Mouse (Mus musculus) lung, postnatal 0 days (tissue): ENCODE measurements around the gene Fbln1. TPM values are rescaled to one million over a fixed set of nuclear protein-coding genes. Genes with fewer than 3 reads are reported as not detected.
"Not testable (repeated sequence)": the region's sequence is repeated elsewhere in the genome, so short reads cannot be mapped to it uniquely, and the experiment has no call there.

ENCODE experiments used
- ATAC-seq: fragments of 200-750 bp; cut with Nextera tagmentation; 2 replicates; pipeline ENCODE4 v1.8.0; 2017; ENCODE audit warnings: moderate library complexity
- DNase-seq: peaks from one replicate; pipeline ENCODE4 v3.0.0-alpha.2; 2016; ENCODE audit warnings: low spot score
- H3K27ac ChIP-seq: fragments of 300-500 bp; sonication (generic); 2 replicates; pipeline ENCODE4 v1.5.1; 2014; ENCODE audit warnings: antibody characterized with exemption, mild to moderate bottlenecking, low read length, mixed read lengths
- H3K27me3 ChIP-seq: fragments of 300-500 bp; sonication (generic); replicated peaks from 2 replicates; pipeline ENCODE4 v1.6.1; 2014; ENCODE audit warnings: low read length, mixed read lengths; ENCODE audit not compliant: insufficient read depth
- H3K36me3 ChIP-seq: fragments of 300-500 bp; sonication (generic); 2 replicates; pipeline ENCODE4 v1.6.1; 2014; ENCODE audit warnings: low read length, mixed read lengths; ENCODE audit not compliant: insufficient read depth
- H3K4me1 ChIP-seq: fragments of 300-500 bp; sonication (generic); 2 replicates; pipeline ENCODE4 v1.6.1; 2014; ENCODE audit warnings: antibody characterized with exemption, low read depth, low read length, mixed read lengths; ENCODE audit not compliant: insufficient read depth
- H3K4me2 ChIP-seq: fragments of 300-500 bp; sonication (generic); replicated peaks from 2 replicates; pipeline ENCODE4 v1.6.1; 2014; ENCODE audit warnings: low read depth, mild to moderate bottlenecking, low read length, moderate library complexity, mixed read lengths
- H3K4me3 ChIP-seq: fragments of 300-500 bp; sonication (generic); 2 replicates; pipeline ENCODE4 v1.5.1; 2014; ENCODE audit warnings: low read depth, low read length
- H3K9ac ChIP-seq: fragments of 300-500 bp; sonication (generic); replicated peaks from 2 replicates; pipeline ENCODE4 v1.6.1; 2014; ENCODE audit warnings: low read depth, mild to moderate bottlenecking
- H3K9me3 ChIP-seq: fragments of 300-500 bp; sonication (generic); 2 replicates; pipeline ENCODE4 v1.6.1; 2016; ENCODE audit warnings: low read length, mixed read lengths
- CTCF ChIP-seq: IDR thresholded peaks from 2 replicates; pipeline ENCODE4 v1.5.1; 2016; ENCODE audit warnings: antibody characterized with exemption, mild to moderate bottlenecking
- EP300 ChIP-seq: IDR thresholded peaks from 2 replicates; pipeline ENCODE4 v1.6.1; 2016; ENCODE audit warnings: antibody characterized with exemption, mild to moderate bottlenecking, control low read depth
- WGBS: fragments of 180-500 bp; shearing (Covaris S2); extraction: QIAGEN DNeasy Blood & Tissue Kit; methylation state at CpG from one replicate; pipeline ENCODE4 v1.1.7; 2014; 5-methylcytosine and 5-hydroxymethylcytosine counted together
- polyA plus RNA-seq: library from polyadenylated mRNA; unstranded; fragments of >200 nt; fragmentation: Nextera tagmentation; extraction: Ambion mirVana; gene quantifications from 2 replicates; pipeline ENCODE4 v1.2.1, GENCODE M21; 2015

The Fbln1 gene
- polyA plus RNA-seq, 1 experiment from 2014 or later, result 45.7 TPM

- no peak overlapping the region for H3K4me3 ChIP-seq
- H3K9me3 ChIP-seq, result no peaks in the 10 kb centered on the region
- TF ChIP-seq CTCF (no peak), EP300 (no peak)
- H3K27me3 ChIP-seq, result no peaks in the 10 kb centered on the region
- no peak overlapping the region for H3K27ac ChIP-seq
- DNase-seq, result no peak
- no peak overlapping the region for H3K4me2 ChIP-seq
- ATAC-seq, result no peak
- 73% methylated on average over 6 of the region's 6 CpGs for WGBS
- H3K4me1 ChIP-seq, result no peaks in the 10 kb centered on the region
- no peak overlapping the region for H3K9ac ChIP-seq
- no peaks in the 10 kb centered on the region for H3K36me3 ChIP-seq
Measured at GRCm38 (mm10) chr15:85330024-85330423, 124.3 kb downstream of the Fbln1 start.

- not testable (repeated sequence) for DNase-seq, H3K27ac ChIP-seq, H3K36me3 ChIP-seq, H3K4me2 ChIP-seq, H3K4me1 ChIP-seq, H3K27me3 ChIP-seq, H3K4me3 ChIP-seq, H3K9me3 ChIP-seq, ATAC-seq, H3K9ac ChIP-seq
- WGBS, result 89% methylated on average over 6 of the region's 6 CpGs
Measured at GRCm38 (mm10) chr15:85333511-85333910, 127.8 kb downstream of the Fbln1 start.

GRCm38 (mm10) chr15:85334234-85334633, 128.5 kb downstream of the Fbln1 start:
- no peak overlapping the region for H3K4me3 ChIP-seq
- DNase-seq (no peak), ATAC-seq (no peak)
- no peak overlapping the region for H3K27ac ChIP-seq
- H3K4me2 ChIP-seq, result no peak overlapping the region
- H3K36me3 ChIP-seq, result no peaks in the 10 kb centered on the region
- no peak for TF ChIP-seq CTCF
- no peak for TF ChIP-seq EP300
- no peaks in the 10 kb centered on the region for H3K9me3 ChIP-seq
- no peaks in the 10 kb centered on the region for H3K4me1 ChIP-seq
- WGBS, result 40% methylated on average over 3 of the region's 3 CpGs
- H3K27me3 ChIP-seq, result no peaks in the 10 kb centered on the region
- no peak overlapping the region for H3K9ac ChIP-seq

- ATAC-seq (0 out of 2 replicates have a peak, but pooled peaks have one; percentile 2), DNase-seq (no peak)
- Histone ChIP-seq H3K36me3 (no peaks in the 10 kb centered on the region), H3K4me1 (no peaks in the 10 kb centered on the region), H3K4me2 (peak within 1 kb of the TSS; percentile 73), H3K27ac (peak within 1 kb of the TSS; percentile 97), H3K9ac (peak within 1 kb of the TSS; percentile 86), H3K4me3 (peak within 1 kb of the TSS; percentile 94), H3K27me3 (no peaks in the 10 kb centered on the region), H3K9me3 (no peaks in the 10 kb centered on the region)
- 25% methylated on average over 7 of the region's 19 CpGs for WGBS
- TF ChIP-seq EP300 (no peak), CTCF (no peak)
Measured at GRCm38 (mm10) chr15:85335671-85336300, 130.0 kb downstream of the Fbln1 start, which contains the start of gene Atxn10. Gene Atxn10, plus strand, starts transcription at chr15:85336245.

Other genes starting within 250 kb of the Fbln1 start
- gene 5031439G07Rik, start 217.4 kb upstream of the Fbln1 start, polyA plus RNA-seq, result 4.3 and 4.6 TPM in 2 replicates
- 33.6 and 41.0 TPM in 2 replicates for gene Upk3a, start 188.8 kb upstream of the Fbln1 start, polyA plus RNA-seq
- 18.2 and 18.9 TPM in 2 replicates for gene Fam118a, start 177.0 kb upstream of the Fbln1 start, polyA plus RNA-seq
- 0.04 TPM in 1 of 2 replicates, not detected in the other for gene Smc1b, start 74.0 kb upstream of the Fbln1 start, polyA plus RNA-seq
- 0.56 and 1.2 TPM in 2 replicates for gene Ribc2, start 73.9 kb upstream of the Fbln1 start, polyA plus RNA-seq
- gene Atxn10, start 130.3 kb downstream of the Fbln1 start, polyA plus RNA-seq, result 190 and 211 TPM in 2 replicates